Mouse (Mus musculus) kidney, adult 2 months (tissue): ENCODE results near the gene Ccdc92b.

Source experiments
- CTCF ChIP-seq: fragments of 200-500 bp; conservative IDR thresholded peaks from 2 replicates; pipeline ENCODE4 v1.5.1; 2011; ENCODE audit warnings: low read depth, mild to moderate bottlenecking, control low read depth, low read length, moderate library complexity, mixed read lengths; ENCODE audit not compliant: insufficient read depth, insufficient read length
- POLR2A ChIP-seq: fragments of 200-500 bp; IDR thresholded peaks from one replicate; pipeline ENCODE4 v1.6.1; 2011; ENCODE audit warnings: low read depth, low read length, control low read depth

GRCm38 (mm10) chr11:74597990-74598337 lies 21.4 kb upstream of the Ccdc92b start:
- TF ChIP-seq POLR2A, result no peak
- no peak for TF ChIP-seq CTCF
